15 mouse cellular contexts compared by ENCODE assay signal in genomic region chr10:94561351-94561750, GRCm38 (mm10).
A peak's percentile ranks its signal among the peaks of the same experiment; 100 is the strongest.
DNase-seq lines count a peak whose midpoint lies in the region; ATAC-seq and TF ChIP-seq lines count a peak whose summit lies in the region.
"Had no signal": no experiment of that assay in that cellular context is flagged by ENCODE, and none has a peak within 500 bp of the region (broad histone marks: within the 10 kb centered on the region; RNA-seq: fewer than 3 reads in every experiment).

No protein-coding gene starts in this region.

- H3K36me3 ChIP-seq in hindbrain, embryonic 16.5 days (ENCODE audit: control insufficient read depth, insufficient read depth, low read length): no peaks in the 10 kb centered on the region
- H3K36me3 ChIP-seq in hindbrain, embryonic 14.5 days (replicated peaks; ENCODE audit: control insufficient read depth, insufficient read depth): no peaks in the 10 kb centered on the region
- H3K36me3 ChIP-seq in heart, postnatal 0 days (replicated peaks; ENCODE audit: control insufficient read depth, insufficient read depth, low read length): no peaks in the 10 kb centered on the region
- peaks cover 2% of the 10 kb centered on the region; the same call in 1 of the 2 replicates for H3K36me3 ChIP-seq in small intestine, adult 2 months (ENCODE audit: control insufficient read depth, insufficient read depth, low read length)
- H3K36me3 ChIP-seq in hindbrain, embryonic 10.5 days: no peaks in the 10 kb centered on the region
- H3K36me3 ChIP-seq: hindbrain, embryonic 13.5 days; limb, embryonic 15.5 days had no signal

- H3K27ac ChIP-seq in hindbrain, embryonic 16.5 days (ENCODE audit: low read depth, low read length): no peak overlapping the region
- no peak overlapping the region for H3K27ac ChIP-seq in hindbrain, embryonic 14.5 days
- peak overlapping the region; percentile 17 for H3K27ac ChIP-seq in brown adipose tissue, adult 24 weeks (replicated peaks; ENCODE audit: low read depth, low read length)
- no peak overlapping the region for H3K27ac ChIP-seq in heart, postnatal 0 days (ENCODE audit: low read depth)
- H3K27ac ChIP-seq in small intestine, adult 2 months (ENCODE audit: insufficient read depth, low read depth, low read length): peak overlapping the region; percentile 36; the same call in 1 of the 2 replicates
- H3K27ac ChIP-seq in hindbrain, embryonic 10.5 days: no peak overlapping the region
- H3K27ac ChIP-seq: hindbrain, embryonic 13.5 days; limb, embryonic 15.5 days; macrophage had no signal

- no peak for TF ChIP-seq CTCF in heart, postnatal 0 days (IDR thresholded peaks at IDR 0.05; ENCODE audit: low read depth)
- TF ChIP-seq CTCF in small intestine, adult 2 months (IDR thresholded peaks at IDR 0.05; ENCODE audit: extremely low read depth, insufficient read length, insufficient replicate concordance, low read depth, low read length): no peak

- peaks cover under 1% of the 10 kb centered on the region for H3K4me1 ChIP-seq in hindbrain, embryonic 16.5 days (ENCODE audit: control insufficient read depth, insufficient read depth, low read depth, low read length)
- H3K4me1 ChIP-seq in hindbrain, embryonic 14.5 days (replicated peaks; ENCODE audit: control insufficient read depth, insufficient read depth, low read length): peaks cover 6% of the 10 kb centered on the region
- peaks cover 28% of the 10 kb centered on the region for H3K4me1 ChIP-seq in brown adipose tissue, adult 24 weeks (ENCODE audit: control insufficient read depth, insufficient read depth, insufficient read length, low read length)
- peaks cover 20% of the 10 kb centered on the region; the same call in 1 of the 2 replicates for H3K4me1 ChIP-seq in heart, postnatal 0 days (ENCODE audit: control insufficient read depth, insufficient read depth)
- peaks cover 13% of the 10 kb centered on the region; the same call in 1 of the 2 replicates for H3K4me1 ChIP-seq in small intestine, adult 2 months (ENCODE audit: control insufficient read depth, insufficient read depth, insufficient read length, low read length)
- H3K4me1 ChIP-seq in hindbrain, embryonic 10.5 days (replicated peaks): peaks cover 8% of the 10 kb centered on the region; the same call in 1 of the 2 replicates

- no peaks in the 10 kb centered on the region for H3K9me3 ChIP-seq in hindbrain, embryonic 16.5 days (ENCODE audit: control insufficient read depth, low read length)
- no peaks in the 10 kb centered on the region for H3K9me3 ChIP-seq in hindbrain, embryonic 14.5 days (ENCODE audit: control insufficient read depth, low read length)
- H3K9me3 ChIP-seq in heart, postnatal 0 days (replicated peaks; ENCODE audit: control insufficient read depth, low read length): no peaks in the 10 kb centered on the region
- no peaks in the 10 kb centered on the region for H3K9me3 ChIP-seq in hindbrain, embryonic 10.5 days
- H3K9me3 ChIP-seq: hindbrain, embryonic 13.5 days; limb, embryonic 15.5 days had no signal

- 0 out of 2 replicates have a peak, but pooled peaks have one; percentile 30 for ATAC-seq in hindbrain, embryonic 16.5 days
- no peak for ATAC-seq in hindbrain, embryonic 14.5 days (ENCODE audit: low FRiP score)
- peak; percentile 66 for ATAC-seq in heart, postnatal 0 days (ENCODE audit: insufficient read depth, low read depth)
- ATAC-seq: forebrain, embryonic 16.5 days had no signal

- DNase-seq in hindbrain, embryonic 14.5 days (ENCODE audit: low spot score): no peak
- peak; percentile 55 for DNase-seq in heart, postnatal 0 days (ENCODE audit: low spot score)
- DNase-seq in hindbrain, embryonic 10.5 days (ENCODE audit: low spot score): no peak
- no peak for DNase-seq in yolk sac, embryonic 10.5 days (ENCODE audit: low spot score)
- DNase-seq: cerebellum, adult 2 months; gastrocnemius, postnatal 25 days; kidney, adult 9 months; midbrain, embryonic 14.5 days had no signal

- TF ChIP-seq EP300 in heart, postnatal 0 days (IDR thresholded peaks at IDR 0.05; ENCODE audit: low read depth): no peak

- 63% methylated on average over 7 of the region's 7 CpGs for WGBS in hindbrain, embryonic 16.5 days
- 69% methylated on average over 7 of the region's 7 CpGs for WGBS in hindbrain, embryonic 14.5 days
- WGBS in heart, postnatal 0 days: 13% methylated on average over 7 of the region's 7 CpGs
- WGBS in small intestine, adult 2 months: 27% methylated on average over 7 of the region's 7 CpGs
- WGBS in hindbrain, embryonic 10.5 days: 75% methylated on average over 7 of the region's 7 CpGs

- H3K4me2 ChIP-seq in hindbrain, embryonic 16.5 days (ENCODE audit: low read length): no peak overlapping the region
- H3K4me2 ChIP-seq in hindbrain, embryonic 14.5 days (replicated peaks): no peak overlapping the region
- no peak overlapping the region for H3K4me2 ChIP-seq in heart, postnatal 0 days (ENCODE audit: low read depth, low read length)
- H3K4me2 ChIP-seq: hindbrain, embryonic 13.5 days; limb, embryonic 15.5 days had no signal

- no peaks in the 10 kb centered on the region for H3K27me3 ChIP-seq in hindbrain, embryonic 16.5 days (replicated peaks; ENCODE audit: control insufficient read depth, insufficient read depth, low read length)
- no peaks in the 10 kb centered on the region for H3K27me3 ChIP-seq in hindbrain, embryonic 14.5 days (ENCODE audit: control insufficient read depth, insufficient read depth, low read length)
- H3K27me3 ChIP-seq in heart, postnatal 0 days (ENCODE audit: control insufficient read depth, insufficient read depth, low read length): no peaks in the 10 kb centered on the region
- no peaks in the 10 kb centered on the region for H3K27me3 ChIP-seq in small intestine, adult 2 months (ENCODE audit: control insufficient read depth, insufficient read depth, low read length)
- no peaks in the 10 kb centered on the region for H3K27me3 ChIP-seq in hindbrain, embryonic 10.5 days (ENCODE audit: insufficient read depth, poor library complexity, severe bottlenecking)
- H3K27me3 ChIP-seq: hindbrain, embryonic 13.5 days; limb, embryonic 15.5 days had no signal

- H3K4me3 ChIP-seq in hindbrain, embryonic 16.5 days (ENCODE audit: low read length): no peak overlapping the region
- H3K4me3 ChIP-seq in hindbrain, embryonic 14.5 days (replicated peaks; ENCODE audit: low read length): no peak overlapping the region
- no peak overlapping the region for H3K4me3 ChIP-seq in brown adipose tissue, adult 24 weeks (ENCODE audit: insufficient read depth, low read depth, low read length)
- H3K4me3 ChIP-seq in heart, postnatal 0 days (ENCODE audit: low read depth, low read length): no peak overlapping the region
- no peak overlapping the region for H3K4me3 ChIP-seq in small intestine, adult 2 months (ENCODE audit: low read depth, low read length)
- H3K4me3 ChIP-seq in hindbrain, embryonic 10.5 days: no peak overlapping the region
- H3K4me3 ChIP-seq: hindbrain, embryonic 13.5 days; limb, embryonic 15.5 days had no signal

- H3K9ac ChIP-seq in hindbrain, embryonic 16.5 days (ENCODE audit: low read depth, low read length): no peak overlapping the region
- H3K9ac ChIP-seq in hindbrain, embryonic 14.5 days: no peak overlapping the region
- H3K9ac ChIP-seq in heart, postnatal 0 days (replicated peaks; ENCODE audit: low read depth, low read length): no peak overlapping the region
- H3K9ac ChIP-seq: hindbrain, embryonic 13.5 days; limb, embryonic 15.5 days had no signal

- no peak for TF ChIP-seq POLR2A in small intestine, adult 2 months (IDR thresholded peaks at IDR 0.05; ENCODE audit: low read depth, low read length)

Comparison
In these comparisons a context has a peak if more than half of its experiments do, and no peak if none do; other contexts are left out.
1. H3K27ac ChIP-seq: peak in brown adipose tissue, adult 24 weeks (single experiment) and small intestine, adult 2 months (single experiment); none in hindbrain, embryonic 16.5 days (single experiment), hindbrain, embryonic 14.5 days (single experiment), heart, postnatal 0 days (single experiment) and hindbrain, embryonic 10.5 days (single experiment).